Mouse (Mus musculus) CH12.LX (cell line): Measurements from ENCODE around the gene Erlec1. TPM values are rescaled to one million over a fixed set of nuclear protein-coding genes. Genes with fewer than 3 reads are reported as not detected.

Experiments used
- DNase-seq: peaks from one replicate; pipeline ENCODE4 v3.0.0-alpha.2; 2013; ENCODE audit errors: extremely low read depth
- H3K27ac ChIP-seq: 2 replicates; pipeline ENCODE4 v1.5.1; 2012; ENCODE audit warnings: low read depth, mild to moderate bottlenecking, control low read depth, moderate library complexity; ENCODE audit not compliant: insufficient read depth
- H3K27me3 ChIP-seq: replicated peaks from 2 replicates; pipeline ENCODE3; 2012; ENCODE audit warnings: inconsistent platforms
- H3K36me3 ChIP-seq, 2 experiments: replicated peaks in 1 of 2; 2 replicates each; pipeline versions ENCODE3 to v1.6.1; 2012; ENCODE audit warnings: inconsistent platforms in 1 of 2, low read length in 1 of 2, mild to moderate bottlenecking in 1 of 2, mixed read lengths in 1 of 2, moderate library complexity in 1 of 2; ENCODE audit not compliant: control insufficient read depth in 1 of 2, insufficient read depth in 1 of 2
- H3K4me1 ChIP-seq, 2 experiments: 2 replicates each; pipeline ENCODE4 v1.6.1; 2012; ENCODE audit warnings: inconsistent platforms in 1 of 2, moderate library complexity in 1 of 2; ENCODE audit not compliant: insufficient read depth in 2 of 2, control insufficient read depth in 1 of 2
- H3K4me2 ChIP-seq: 2 replicates; pipeline ENCODE4 v1.6.1; 2012; ENCODE audit warnings: low read depth, mild to moderate bottlenecking, control low read depth; ENCODE audit not compliant: poor library complexity, insufficient read depth, severe bottlenecking
- H3K4me3 ChIP-seq, 3 experiments: fragments of 150-350 bp in 1 of 3; sonication (generic) in 1 of 3; replicated peaks in 1 of 3; 2 replicates each; pipeline versions ENCODE3 to v1.5.1; 2011 to 2012; ENCODE audit warnings: low read depth in 2 of 3, low read length in 2 of 3, mild to moderate bottlenecking in 2 of 3, moderate library complexity in 2 of 3, control low read depth in 1 of 3, improper control_type of control experiment in 1 of 3, inconsistent platforms in 1 of 3, mixed read lengths in 1 of 3; ENCODE audit not compliant: poor library complexity in 1 of 3
- H3K79me2 ChIP-seq: replicated peaks from 2 replicates; pipeline ENCODE4 v1.6.1; 2012; ENCODE audit warnings: mild to moderate bottlenecking, moderate library complexity; ENCODE audit not compliant: control insufficient read depth, poor library complexity, insufficient read depth, severe bottlenecking; ENCODE audit errors: extremely low read depth
- H3K9ac ChIP-seq: 2 replicates; pipeline ENCODE4 v1.6.1; 2012; ENCODE audit warnings: low read depth, mild to moderate bottlenecking, control low read depth, moderate library complexity; ENCODE audit not compliant: insufficient read depth
- H3K9me3 ChIP-seq: replicated peaks from 2 replicates; pipeline ENCODE3; 2012; ENCODE audit warnings: low read length, inconsistent platforms, mixed read lengths
- CHD1 ChIP-seq: IDR thresholded peaks from 2 replicates; pipeline ENCODE4 v1.6.1; 2012; ENCODE audit warnings: low read depth, low read length, improper control_type of control experiment, inconsistent platforms
- CHD2 ChIP-seq: IDR thresholded peaks from 2 replicates; pipeline ENCODE4 v1.6.1; 2011; ENCODE audit warnings: low read length, improper control_type of control experiment
- ELF1 ChIP-seq: IDR thresholded peaks from 2 replicates; pipeline ENCODE4 v1.6.1; 2014; ENCODE audit warnings: low read depth, mild to moderate bottlenecking, inconsistent platforms, low read length, improper control_type of control experiment
- ETS1 ChIP-seq: conservative IDR thresholded peaks from 2 replicates; pipeline ENCODE4 v1.6.1; 2012; ENCODE audit warnings: low read depth, mild to moderate bottlenecking, inconsistent platforms, low read length, improper control_type of control experiment, moderate library complexity
- GABPA ChIP-seq: IDR thresholded peaks from 2 replicates; pipeline ENCODE4 v1.6.1; 2012; ENCODE audit warnings: low read depth, low read length, improper control_type of control experiment, inconsistent platforms; ENCODE audit not compliant: insufficient replicate concordance
- HCFC1 ChIP-seq: IDR thresholded peaks from 2 replicates; pipeline ENCODE4 v1.6.1; 2012; ENCODE audit warnings: low read depth, mild to moderate bottlenecking, inconsistent platforms, low read length, improper control_type of control experiment
- IRF4 ChIP-seq: IDR thresholded peaks from 2 replicates; pipeline ENCODE4 v1.6.1; 2014; ENCODE audit warnings: low read depth, mild to moderate bottlenecking, inconsistent platforms, low read length, improper control_type of control experiment
- JUN ChIP-seq: IDR thresholded peaks from 2 replicates; pipeline ENCODE4 v1.6.1; 2011; ENCODE audit warnings: low read depth, mild to moderate bottlenecking, low read length, improper control_type of control experiment, moderate library complexity; ENCODE audit not compliant: insufficient read depth
- JUND ChIP-seq: conservative IDR thresholded peaks from 2 replicates; pipeline ENCODE4 v1.6.1; 2011; ENCODE audit warnings: low read depth, low read length, improper control_type of control experiment
- KAT2A ChIP-seq: IDR thresholded peaks from 2 replicates; pipeline ENCODE4 v1.6.1; 2012; ENCODE audit warnings: low read length, improper control_type of control experiment, inconsistent platforms; ENCODE audit not compliant: insufficient replicate concordance
- MAX ChIP-seq: IDR thresholded peaks from 2 replicates; pipeline ENCODE4 v1.6.1; 2011; ENCODE audit warnings: low read length, improper control_type of control experiment
- MAZ ChIP-seq: IDR thresholded peaks from 2 replicates; pipeline ENCODE4 v1.6.1; 2012; ENCODE audit warnings: low read depth, mild to moderate bottlenecking, inconsistent platforms, low read length, improper control_type of control experiment, moderate library complexity
- MEF2A ChIP-seq: IDR thresholded peaks from 2 replicates; pipeline ENCODE4 v1.6.1; 2014; ENCODE audit warnings: low read depth, mild to moderate bottlenecking, inconsistent platforms, low read length, improper control_type of control experiment, borderline replicate concordance
- MXI1 ChIP-seq: IDR thresholded peaks from 2 replicates; pipeline ENCODE4 v1.6.1; 2011; ENCODE audit warnings: mild to moderate bottlenecking, low read depth, low read length, improper control_type of control experiment
- MYC ChIP-seq: IDR thresholded peaks from 2 replicates; pipeline ENCODE4 v1.6.1; 2011; ENCODE audit warnings: low read depth, mild to moderate bottlenecking, improper control_type of control experiment, low read length
- NELFE ChIP-seq: IDR thresholded peaks from 2 replicates; pipeline ENCODE4 v1.6.1; 2011; ENCODE audit warnings: low read depth, low read length, improper control_type of control experiment
- NRF1 ChIP-seq: IDR thresholded peaks from 2 replicates; pipeline ENCODE4 v1.6.1; 2014; ENCODE audit warnings: low read depth, mild to moderate bottlenecking, inconsistent platforms, low read length, improper control_type of control experiment, moderate library complexity
- POLR2A ChIP-seq: IDR thresholded peaks from 2 replicates; pipeline ENCODE4 v1.6.1; 2011; ENCODE audit warnings: low read depth, mild to moderate bottlenecking, improper control_type of control experiment, low read length
- POLR2AphosphoS2 ChIP-seq: IDR thresholded peaks from 2 replicates; pipeline ENCODE4 v1.6.1; 2011; ENCODE audit warnings: low read depth, low read length, improper control_type of control experiment
- RAD21 ChIP-seq: IDR thresholded peaks from 2 replicates; pipeline ENCODE4 v1.6.1; 2011; ENCODE audit warnings: low read depth, mild to moderate bottlenecking, low read length, improper control_type of control experiment, moderate library complexity
- RCOR1 ChIP-seq: conservative IDR thresholded peaks from 2 replicates; pipeline ENCODE4 v1.6.1; 2012; ENCODE audit warnings: low read depth, mild to moderate bottlenecking, inconsistent platforms, low read length, improper control_type of control experiment
- SIN3A ChIP-seq: IDR thresholded peaks from 2 replicates; pipeline ENCODE4 v1.6.1; 2012; ENCODE audit warnings: low read length, improper control_type of control experiment, inconsistent platforms
- TBP ChIP-seq: conservative IDR thresholded peaks from 2 replicates; pipeline ENCODE4 v1.6.1; 2011; ENCODE audit warnings: low read depth, low read length, improper control_type of control experiment
- TCF12 ChIP-seq: IDR thresholded peaks from 2 replicates; pipeline ENCODE4 v1.6.1; 2014; ENCODE audit warnings: low read depth, mild to moderate bottlenecking, inconsistent platforms, low read length, improper control_type of control experiment
- UBTF ChIP-seq: IDR thresholded peaks from 2 replicates; pipeline ENCODE4 v1.6.1; 2012; ENCODE audit warnings: low read depth, mild to moderate bottlenecking, inconsistent platforms, low read length, improper control_type of control experiment, moderate library complexity
- USF1 ChIP-seq: IDR thresholded peaks from 2 replicates; pipeline ENCODE4 v1.6.1; 2014; ENCODE audit warnings: low read depth, mild to moderate bottlenecking, inconsistent platforms, low read length, improper control_type of control experiment
- ZMIZ1 ChIP-seq: IDR thresholded peaks from 2 replicates; pipeline ENCODE4 v1.6.1; 2012; ENCODE audit warnings: low read depth, mild to moderate bottlenecking, inconsistent platforms, low read length, improper control_type of control experiment
- dilution Hi-C: fragments of 300-500 bp; cut with MboI; formaldehyde crosslinking; loops from 2 replicates; pipeline ENCODE4 v1.14.3; 2020; ENCODE audit warnings: low sequenced_read_pairs; ENCODE audit not compliant: extremely low pct_unique_long_range_greater_than_20kb, extremely low pct_ligation_motif_present
- in situ Hi-C: fragments of 300-500 bp; cut with MboI; formaldehyde crosslinking; loops from 3 replicates; pipeline ENCODE4 v1.14.3; 2019; ENCODE audit warnings: low sequenced_read_pairs, low pct_ligation_motif_present, low pct_unique_long_range_greater_than_20kb, mixed read lengths
- polyA plus RNA-seq: library from polyadenylated mRNA; unstranded; fragments of >175 nt; gene quantifications from 2 replicates; pipeline ENCODE4 v1.2.1, GENCODE M21; 2012; ENCODE audit warnings: low read depth; ENCODE audit not compliant: insufficient read length
- total RNA-seq, 2 experiments: library from RNA; depleted of rRNA; stranded (reverse); fragments of 300-350 nt in 1 of 2; fragments of >200 nt in 1 of 2; gene quantifications; 2 replicates each; pipeline ENCODE4 v1.2.3; 2012 to 2014

Gene Erlec1
- total RNA-seq (2012; rRNA removed) (11.7 and 16.7 TPM in 2 replicates), total RNA-seq (2014; rRNA removed) (24.5 and 27.9 TPM in 2 replicates), polyA plus RNA-seq (49.6 and 52.3 TPM in 2 replicates)

DNA sequence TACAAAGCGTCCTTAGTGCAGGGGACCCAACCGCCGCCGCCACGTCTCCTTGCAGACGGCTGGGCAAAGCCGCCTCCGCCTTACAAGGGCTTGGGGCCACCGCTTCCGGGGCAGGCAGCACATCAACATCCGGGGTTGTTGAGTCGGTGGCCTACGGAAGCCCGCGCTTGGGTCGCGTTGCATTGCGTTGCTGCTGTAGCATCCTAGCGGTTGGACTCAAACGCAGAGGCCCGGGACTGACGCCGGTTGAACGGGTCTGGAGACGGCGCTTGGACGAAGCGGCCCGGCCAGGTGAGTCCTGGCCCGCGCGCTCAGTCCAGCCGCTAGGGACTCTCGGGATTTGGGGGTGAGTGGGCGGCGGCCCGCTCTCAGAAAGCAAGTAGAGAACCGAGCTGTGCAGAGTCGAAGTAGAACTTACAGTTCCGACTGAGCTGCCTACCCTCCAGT is at the start of gene Erlec1:
Gene Erlec1, minus strand, starts transcription at position 57 of the 447 bp plus-strand sequence.
- TF ChIP-seq USF1 (no peak), NELFE (peak; percentile 86), IRF4 (peak; percentile 39), MXI1 (peak; percentile 91), MEF2A (peak; percentile 62), RCOR1 (no peak; the same call in 1 of the 2 replicates), ETS1 (no peak), JUN (no peak), POLR2A (peak; percentile 88), KAT2A (peak; percentile 95; the same call in 1 of the 2 replicates), TCF12 (peak; percentile 83), GABPA (peak; percentile 65; the same call in 1 of the 2 replicates), TBP (peak; percentile 51; the same call in 1 of the 2 replicates), MAZ (peak; percentile 62; the same call in 1 of the 2 replicates), MAX (peak; percentile 78), HCFC1 (peak; percentile 95), POLR2AphosphoS2 (peak; percentile 83; the same call in 1 of the 2 replicates), CHD1 (no peak), ELF1 (peak; percentile 92), RAD21 (no peak; the same call in 1 of the 2 replicates), UBTF (0 out of 2 replicates have a peak, but pooled peaks have one; percentile 51), ZMIZ1 (peak; percentile 92), JUND (no peak), CHD2 (peak; percentile 91), SIN3A (peak; percentile 99), MYC (peak; percentile 20; the same call in 1 of the 2 replicates), NRF1 (peak; percentile 48)
- H3K27me3 ChIP-seq = no peaks in the 10 kb centered on the region
- H3K79me2 ChIP-seq = peaks cover 16% of the 10 kb centered on the region
- peak within 1 kb of the TSS; percentile 92 for H3K9ac ChIP-seq
- dilution Hi-C loops (no loop called here), in situ Hi-C loops (no loop called here)
- H3K36me3 ChIP-seq = peaks cover 6 to 35% of the 10 kb centered on the region in 2 experiments
- peaks cover 0 to 19% of the 10 kb centered on the region in 2 experiments; a peak in 2 of 4 replicates for H3K4me1 ChIP-seq
- H3K4me2 ChIP-seq = peak within 1 kb of the TSS; percentile 97
- peak; percentile 91 for DNase-seq
- peak within 1 kb of the TSS; percentile 68 to 93 (median 89) for H3K4me3 ChIP-seq
- H3K27ac ChIP-seq = peak within 1 kb of the TSS; percentile 44
- H3K9me3 ChIP-seq = no peaks in the 10 kb centered on the region
